Mouse (Mus musculus): ENCODE measurements at regions not wholly inside any gene's neighbourhood (a gene's known extent, or its start where the extent isn't known, plus 50 kb on each side); places are given as distances from the start of the nearest gene placed in this dataset.
"Not testable (repeated sequence)": the region's sequence is repeated elsewhere in the genome, so short reads cannot be mapped to it uniquely, and the experiment has no call there.

- DNase-seq (ENCODE audit: low spot score), result no peak
Measured at GRCm38 (mm10) chr12:9655794-9656193, 85.9 kb downstream of the Osr1 start.

- DNase-seq (ENCODE audit: low spot score), result no peak
Measured at GRCm38 (mm10) chr12:9656324-9656723, 86.4 kb downstream of the Osr1 start.

DNA sequence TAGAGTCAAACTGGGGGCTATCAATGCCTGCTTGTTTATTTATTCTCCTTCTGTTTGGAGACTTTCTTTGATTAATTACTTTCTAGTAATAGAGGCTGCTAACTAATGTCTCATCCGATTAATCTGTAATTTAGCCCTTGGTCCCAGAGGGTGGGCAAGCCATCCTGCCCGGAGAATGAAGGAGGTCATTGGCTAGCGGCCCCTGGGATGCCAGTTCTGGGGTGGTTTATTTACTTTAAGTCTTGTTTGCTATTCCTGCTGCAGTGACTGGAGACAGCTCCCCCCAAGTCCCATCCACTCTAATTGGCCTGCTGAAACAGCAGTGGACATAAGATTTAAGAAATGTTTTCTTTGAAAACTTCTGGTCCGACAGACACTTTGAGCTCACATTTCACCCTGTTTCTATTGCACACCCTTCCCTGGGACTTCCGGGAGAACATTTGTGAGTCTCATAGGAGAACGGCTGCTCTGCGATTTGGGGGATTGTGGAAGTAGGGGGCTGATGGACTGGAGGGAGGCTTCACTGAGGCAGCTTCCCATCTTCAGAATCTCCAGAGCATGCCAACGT, 87.4 kb downstream of the Osr1 start:
- peak; percentile 3 for DNase-seq (ENCODE audit: low spot score)

- DNase-seq (ENCODE audit: low spot score), result peak; percentile 24
Measured at GRCm38 (mm10) chr12:9657793-9658192, 87.9 kb downstream of the Osr1 start.

DNA sequence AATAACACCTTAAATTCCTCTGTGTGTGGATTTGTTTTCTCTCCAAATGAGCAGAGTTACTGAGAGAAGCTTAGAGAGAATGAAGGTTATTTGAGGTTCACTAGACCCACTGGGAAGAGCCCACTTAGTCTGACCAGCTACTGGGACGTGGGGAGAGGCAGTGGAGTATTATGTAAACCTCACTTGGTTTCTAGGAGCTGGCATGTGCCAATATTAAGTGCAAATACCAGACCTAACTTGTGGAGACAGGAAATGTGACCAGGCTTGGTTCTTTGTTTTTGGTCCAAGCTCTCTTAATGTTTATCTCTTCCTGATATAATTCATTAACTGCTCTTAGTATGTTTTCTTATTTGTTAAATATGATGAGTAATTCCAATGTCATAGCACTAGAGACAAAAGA, 90.4 kb downstream of the Osr1 start:
- no peak for DNase-seq (ENCODE audit: low spot score)

- no peak for DNase-seq (ENCODE audit: low spot score)
Measured at GRCm38 (mm10) chr12:9688776-9689175, 118.9 kb downstream of the Osr1 start.

DNA sequence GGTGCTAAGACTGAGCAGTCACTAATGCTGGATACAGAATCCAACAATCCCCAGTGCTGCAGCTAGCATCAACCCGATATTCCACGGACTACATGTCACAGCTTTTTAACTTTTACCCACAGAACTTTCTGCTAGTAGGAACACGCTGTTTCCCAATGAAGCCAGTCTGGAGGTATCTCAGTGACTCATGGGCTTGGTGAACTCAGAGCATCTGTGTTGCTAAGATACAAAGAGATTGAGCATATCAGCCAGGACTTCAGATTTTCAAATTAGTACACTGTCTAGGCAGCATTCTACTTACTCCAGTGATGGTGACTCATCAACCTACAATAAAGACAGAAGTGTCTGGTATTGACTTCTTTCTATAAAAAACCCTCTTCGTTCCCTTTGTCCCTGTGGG, 119.6 kb downstream of the Osr1 start:
- no peak for DNase-seq (ENCODE audit: low spot score)

DNA sequence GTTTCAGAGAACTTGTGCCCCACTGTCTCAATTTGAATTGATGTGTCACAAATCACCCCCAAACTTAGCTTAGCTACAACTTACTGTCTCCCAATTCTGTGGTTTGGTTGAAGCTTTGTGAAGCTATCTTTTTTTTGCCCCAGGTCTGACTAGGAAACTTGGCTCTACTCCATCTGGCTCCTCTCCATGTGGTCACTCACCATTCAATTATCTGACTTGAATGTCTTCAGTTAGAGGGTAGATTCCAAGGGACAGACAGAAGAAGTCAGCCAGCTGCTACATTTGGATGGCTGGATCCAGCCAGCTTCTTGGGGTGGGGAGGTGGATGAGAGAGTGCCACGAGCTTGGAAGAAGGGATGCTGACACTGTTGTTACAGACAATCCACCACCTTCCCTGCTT, 163.0 kb downstream of the Osr1 start:
- DNase-seq (ENCODE audit: low spot score), result no peak

GRCm38 (mm10) chr12:9744709-9745395, 174.9 kb downstream of the Osr1 start:
- DNase-seq (ENCODE audit: low spot score), result no peak

DNA sequence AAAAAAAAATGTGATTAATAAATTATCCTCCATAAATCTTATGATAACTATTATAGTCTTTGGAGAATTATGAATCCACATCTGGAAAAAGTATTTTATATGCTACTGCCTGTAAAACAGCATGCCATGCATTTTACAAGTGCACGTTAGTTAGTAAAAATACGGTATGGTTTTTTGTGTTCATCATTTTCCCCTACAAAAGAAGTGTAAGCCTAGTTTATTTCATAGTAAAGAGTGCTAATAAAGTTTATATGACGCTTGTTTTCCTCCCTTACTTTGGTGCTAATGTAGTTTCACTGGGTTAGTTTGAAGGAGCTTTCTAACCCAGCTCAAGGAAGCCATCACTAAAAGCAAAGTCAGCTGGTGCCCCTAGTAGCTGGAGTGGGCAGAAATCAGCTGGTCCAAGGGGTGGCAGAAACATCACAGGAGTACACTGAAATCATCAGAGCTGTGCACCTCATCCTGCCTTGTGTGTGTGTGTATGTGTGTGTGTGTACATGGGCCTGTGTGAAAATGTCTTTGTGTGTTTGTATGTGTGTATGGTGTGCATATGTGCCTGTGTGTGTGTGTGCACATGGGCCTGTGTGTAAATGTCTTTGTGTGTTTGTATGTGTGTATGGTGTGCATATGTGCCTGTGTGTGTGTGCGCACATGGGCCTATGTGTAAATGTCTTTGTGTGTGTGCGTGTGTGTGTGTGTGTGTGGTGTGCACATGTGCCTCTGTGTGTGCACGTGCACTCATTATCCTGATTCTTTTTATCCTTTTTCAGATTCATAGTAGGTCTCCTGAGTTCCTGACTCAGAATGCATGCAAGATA, 181.6 kb downstream of the Osr1 start:
- DNase-seq (ENCODE audit: low spot score), result no peak

DNA sequence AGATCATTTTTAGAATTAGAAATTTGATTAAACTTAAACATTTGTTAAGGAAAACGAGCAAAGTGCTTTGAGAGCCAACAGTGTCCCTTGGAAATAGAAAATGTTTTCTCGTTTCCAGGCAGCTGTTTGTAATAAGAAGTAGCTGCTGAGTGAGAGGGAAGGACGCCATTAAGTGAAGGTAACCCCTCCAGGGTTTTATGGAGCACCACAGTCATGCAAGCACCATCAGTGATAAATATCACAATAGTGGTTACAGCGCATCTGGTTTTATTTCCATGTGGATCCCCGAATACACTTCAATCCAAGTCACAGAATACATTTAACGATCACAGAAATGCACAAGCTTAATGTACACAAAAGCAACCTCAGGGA, 182.1 kb downstream of the Osr1 start:
- no peak for DNase-seq (ENCODE audit: low spot score)

DNA sequence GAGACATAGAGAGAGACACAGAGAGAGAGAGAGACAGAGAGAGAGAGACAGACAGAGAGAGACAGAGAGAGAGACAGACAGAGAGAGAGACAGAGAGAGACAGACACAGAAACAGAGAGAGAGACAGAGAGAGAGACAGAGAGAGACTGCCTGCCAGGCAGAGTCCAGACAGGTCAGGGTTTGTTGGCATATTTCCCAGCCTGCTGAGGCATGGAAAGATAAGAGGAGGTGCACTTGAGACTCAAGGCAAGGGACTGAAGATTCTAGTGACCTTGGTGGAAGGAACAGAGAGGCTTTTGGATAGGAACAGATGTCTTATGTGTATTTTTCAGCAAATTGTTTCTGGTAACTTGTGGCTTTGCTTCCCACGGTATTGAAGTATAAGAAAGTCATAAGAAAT, 186.5 kb downstream of the Osr1 start:
- DNase-seq (ENCODE audit: low spot score), result no peak

DNA sequence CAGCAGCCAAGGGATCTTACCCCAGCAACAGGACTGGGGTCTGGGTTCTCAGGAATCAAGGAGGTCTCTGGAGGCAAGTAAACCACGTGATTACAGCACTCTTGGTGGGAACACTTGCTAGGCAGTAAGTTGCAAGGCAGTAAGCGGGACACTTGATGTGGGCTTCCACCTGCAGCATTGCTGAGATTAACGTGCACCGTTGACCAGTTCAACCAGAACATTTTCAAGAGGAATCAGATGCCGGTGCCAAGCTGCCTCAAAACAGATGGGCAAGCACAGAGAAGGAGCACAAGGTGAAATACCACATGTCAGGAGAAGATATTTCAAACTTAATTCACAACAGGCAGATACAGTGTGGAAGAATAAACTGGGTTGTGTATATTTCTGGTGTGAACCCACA, 190.9 kb downstream of the Osr1 start:
- no peak for DNase-seq (ENCODE audit: low spot score)

DNA sequence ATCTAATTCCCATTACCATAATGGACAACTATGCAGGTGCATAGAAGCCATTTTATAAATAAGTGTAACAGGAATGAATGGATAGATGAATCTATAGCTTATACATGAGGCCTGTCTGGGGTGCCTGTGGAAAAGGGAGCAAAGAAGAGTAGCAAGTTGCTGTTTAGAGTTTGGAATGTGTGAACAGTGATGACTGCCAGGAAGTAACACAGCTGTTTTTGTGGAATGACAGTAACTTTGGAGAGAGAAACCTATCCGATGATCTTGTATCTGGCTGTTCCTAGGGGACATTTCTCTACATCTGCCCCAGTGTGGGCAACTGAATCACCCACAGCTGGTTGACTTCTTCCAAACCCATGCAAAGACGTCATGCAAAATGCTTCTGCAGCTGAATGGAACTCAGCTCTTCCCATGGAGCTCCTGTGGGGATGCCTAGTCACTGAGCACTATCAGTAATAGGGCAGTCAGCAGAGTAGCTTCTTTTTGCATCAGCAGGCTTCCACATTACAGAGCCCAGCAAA, 192.4 kb downstream of the Osr1 start:
- not testable (repeated sequence) for DNase-seq (ENCODE audit: low spot score)

DNA sequence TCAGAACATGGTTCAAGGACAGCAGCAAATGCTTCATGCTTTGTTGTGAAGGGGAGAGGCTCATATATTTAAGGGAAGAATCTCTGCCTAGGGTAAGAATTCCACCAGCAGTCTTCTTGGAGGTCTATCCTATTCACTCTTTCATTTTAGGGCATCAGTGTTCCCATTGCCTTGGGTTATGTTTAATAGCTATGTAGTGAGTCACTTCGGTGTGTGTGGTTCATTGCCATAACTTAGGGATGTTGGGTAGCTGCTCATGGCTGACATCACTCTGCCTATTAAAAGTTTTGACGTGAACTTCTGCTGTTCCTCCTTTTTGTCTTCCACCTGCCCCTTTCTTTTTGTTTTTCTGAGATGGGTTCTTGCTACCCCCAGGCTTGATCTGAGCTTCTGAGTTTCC, 192.9 kb downstream of the Osr1 start:
- DNase-seq (ENCODE audit: low spot score), result no peak

- no peak for DNase-seq (ENCODE audit: low spot score)
Measured at GRCm38 (mm10) chr12:9770908-9771307, 201.0 kb downstream of the Osr1 start.

DNA sequence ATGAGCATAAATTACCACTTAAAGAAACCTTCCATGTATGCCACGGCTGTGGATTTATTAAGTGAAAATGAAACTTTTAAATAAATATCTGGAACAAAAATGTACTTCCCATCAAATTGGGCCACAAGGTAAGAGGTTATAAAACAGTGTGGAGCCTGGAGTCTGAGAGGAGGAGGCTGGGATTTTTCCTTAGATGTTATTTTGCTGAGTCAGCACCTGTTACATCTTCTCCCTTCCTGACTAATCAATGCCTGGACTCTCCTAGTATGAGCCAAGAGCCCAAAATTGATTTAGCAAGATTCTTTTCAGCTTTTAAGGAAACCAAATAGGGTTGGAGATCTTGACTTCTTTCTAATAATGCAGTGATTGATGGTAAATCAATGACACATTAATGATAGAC, 203.0 kb downstream of the Osr1 start:
- no peak for DNase-seq (ENCODE audit: low spot score)

GRCm38 (mm10) chr12:9802284-9802683, 232.4 kb downstream of the Osr1 start:
- no peak for DNase-seq (ENCODE audit: low spot score)

DNA sequence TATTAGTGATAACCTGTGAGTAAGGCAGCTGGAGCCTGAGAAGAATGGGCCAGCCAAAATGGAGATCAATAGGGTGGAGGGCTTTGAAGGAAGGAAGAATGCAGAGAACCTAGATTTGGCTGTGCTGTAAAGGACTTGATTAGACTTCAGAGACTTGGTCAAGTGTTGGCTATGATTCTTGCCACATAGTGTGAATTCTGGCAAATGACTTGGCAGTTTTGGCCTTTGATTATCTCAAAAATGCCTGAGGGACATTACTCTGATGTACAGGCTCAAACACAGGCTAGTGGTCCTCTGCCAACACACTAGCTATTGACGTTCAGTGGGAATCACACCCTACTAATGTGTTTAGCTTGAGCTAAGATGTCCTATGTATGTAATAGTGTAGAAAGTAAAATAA, 237.5 kb downstream of the Osr1 start:
- DNase-seq (ENCODE audit: low spot score), result no peak

GRCm38 (mm10) chr12:9833273-9833672, 263.4 kb downstream of the Osr1 start:
- no peak for DNase-seq (ENCODE audit: low spot score)

GRCm38 (mm10) chr12:9839198-9839845, 269.4 kb downstream of the Osr1 start:
- no peak for DNase-seq (ENCODE audit: low spot score)

- DNase-seq (ENCODE audit: low spot score), result no peak
Measured at GRCm38 (mm10) chr12:9839949-9840348, 270.0 kb downstream of the Osr1 start.

GRCm38 (mm10) chr12:9847034-9847433, 277.1 kb downstream of the Osr1 start:
- no peak for DNase-seq (ENCODE audit: low spot score)

Data from retina, embryonic 14.5 days (tissue).